Mouse (Mus musculus) heart, embryonic 13.5 days (tissue): ENCODE data around the gene Aqp5. TPM values are rescaled to one million over a fixed set of nuclear protein-coding genes. Genes with fewer than 3 reads are reported as not detected.

Source experiments
- ATAC-seq: fragments of 200-750 bp; cut with Nextera tagmentation; 2 replicates; pipeline ENCODE4 v1.8.0; 2017; ENCODE audit warnings: moderate TSS enrichment; ENCODE audit not compliant: insufficient number of reproducible peaks, low FRiP score, low TSS enrichment; ENCODE audit errors: extremely low read depth
- H3K27ac ChIP-seq: fragments of 300-500 bp; sonication (generic); replicated peaks from 2 replicates; pipeline ENCODE4 v1.5.1; 2015; ENCODE audit warnings: moderate library complexity, mild to moderate bottlenecking, inconsistent platforms
- H3K27me3 ChIP-seq: fragments of 300-500 bp; sonication (generic); replicated peaks from 2 replicates; pipeline ENCODE4 v1.6.1; 2015; ENCODE audit warnings: mild to moderate bottlenecking, inconsistent platforms
- H3K36me3 ChIP-seq: fragments of 300-500 bp; sonication (generic); 2 replicates; pipeline ENCODE4 v1.6.1; 2015; ENCODE audit warnings: mild to moderate bottlenecking, inconsistent platforms
- H3K4me1 ChIP-seq: fragments of 300-500 bp; sonication (generic); 2 replicates; pipeline ENCODE4 v1.6.1; 2015; ENCODE audit warnings: inconsistent platforms
- H3K4me2 ChIP-seq: fragments of 300-500 bp; sonication (generic); 2 replicates; pipeline ENCODE4 v1.6.1; 2015; ENCODE audit warnings: inconsistent platforms, mild to moderate bottlenecking, moderate library complexity
- H3K4me3 ChIP-seq: fragments of 300-500 bp; sonication (generic); 2 replicates; pipeline ENCODE4 v1.5.1; 2015; ENCODE audit warnings: moderate library complexity, mild to moderate bottlenecking, inconsistent platforms
- H3K9ac ChIP-seq: fragments of 300-500 bp; sonication (generic); 2 replicates; pipeline ENCODE4 v1.6.1; 2015; ENCODE audit warnings: inconsistent platforms, mild to moderate bottlenecking, moderate library complexity
- H3K9me3 ChIP-seq: fragments of 300-500 bp; sonication (generic); 2 replicates; pipeline ENCODE4 v1.6.1; 2016; ENCODE audit warnings: inconsistent platforms
- WGBS: fragments of 180-500 bp; shearing (Covaris S2); methylation state at CpG from one replicate; pipeline ENCODE4 v1.1.7; 2015; ENCODE audit warnings: mixed read lengths; 5-methylcytosine and 5-hydroxymethylcytosine counted together
- polyA plus RNA-seq: library from polyadenylated mRNA; unstranded; fragments of >200 nt; fragmentation: Nextera tagmentation; extraction: Ambion mirVana; gene quantifications from 2 replicates; pipeline ENCODE4 v1.2.1, GENCODE M21; 2015

Aqp5 gene
- polyA plus RNA-seq, 1 experiment from 2014 or later: 0.67 TPM

- peak overlapping the region; percentile 71 for H3K4me2 ChIP-seq
- H3K4me3 ChIP-seq: peak overlapping the region; percentile 49
- 3% methylated on average over 47 of the region's 54 CpGs for WGBS
- H3K27ac ChIP-seq: no peak overlapping the region
- no peak for ATAC-seq
- peaks cover 19% of the 10 kb centered on the region for H3K4me1 ChIP-seq
- H3K9me3 ChIP-seq: no peaks in the 10 kb centered on the region
- H3K27me3 ChIP-seq: peaks cover 100% of the 10 kb centered on the region
- no peaks in the 10 kb centered on the region for H3K36me3 ChIP-seq
- H3K9ac ChIP-seq: peak overlapping the region; percentile 61
Measured at GRCm38 (mm10) chr15:99583463-99584344, 6.9 kb upstream of the Aqp5 start.

GRCm38 (mm10) chr15:99584407-99585202 lies 6.0 kb upstream of the Aqp5 start:
- ATAC-seq: no peak

GRCm38 (mm10) chr15:99585741-99586140 lies 4.8 kb upstream of the Aqp5 start:
- H3K4me2 ChIP-seq: no peak overlapping the region
- peaks cover 35% of the 10 kb centered on the region for H3K4me1 ChIP-seq
- H3K4me3 ChIP-seq: no peak overlapping the region
- H3K36me3 ChIP-seq: no peaks in the 10 kb centered on the region
- no peak overlapping the region for H3K27ac ChIP-seq
- no peak overlapping the region for H3K9ac ChIP-seq
- no peaks in the 10 kb centered on the region for H3K9me3 ChIP-seq
- WGBS: 43% methylated on average over 6 of the region's 6 CpGs
- no peak for ATAC-seq
- peaks cover 100% of the 10 kb centered on the region for H3K27me3 ChIP-seq

More at GRCm38 (mm10) chr15:99584407-99585202, 6.0 kb upstream of the Aqp5 start:
- no peak overlapping the region for H3K27ac ChIP-seq
- 2% methylated on average over 24 of the region's 24 CpGs for WGBS
- H3K9ac ChIP-seq: peak overlapping the region; percentile 61; the same call in 1 of the 2 replicates
- H3K4me3 ChIP-seq: peak overlapping the region; percentile 49
- peak overlapping the region; percentile 71 for H3K4me2 ChIP-seq
- H3K27me3 ChIP-seq: peaks cover 100% of the 10 kb centered on the region
- no peaks in the 10 kb centered on the region for H3K9me3 ChIP-seq
- H3K36me3 ChIP-seq: no peaks in the 10 kb centered on the region
- H3K4me1 ChIP-seq: peaks cover 27% of the 10 kb centered on the region

- no peak overlapping the region for H3K4me3 ChIP-seq
- no peaks in the 10 kb centered on the region for H3K36me3 ChIP-seq
- H3K9me3 ChIP-seq: no peaks in the 10 kb centered on the region
- H3K4me2 ChIP-seq: no peak overlapping the region
- ATAC-seq: no peak
- no peak overlapping the region for H3K9ac ChIP-seq
- H3K4me1 ChIP-seq: peaks cover 39% of the 10 kb centered on the region
- WGBS: 79% methylated on average over 3 of the region's 3 CpGs
- peaks cover 100% of the 10 kb centered on the region for H3K27me3 ChIP-seq
- no peak overlapping the region for H3K27ac ChIP-seq
Measured at GRCm38 (mm10) chr15:99586525-99586924, 4.1 kb upstream of the Aqp5 start.

GRCm38 (mm10) chr15:99589237-99589636 lies 1.3 kb upstream of the Aqp5 start:
- peaks cover 100% of the 10 kb centered on the region for H3K27me3 ChIP-seq
- H3K4me2 ChIP-seq: no peak overlapping the region
- no peak overlapping the region for H3K4me3 ChIP-seq
- WGBS: 7% methylated on average over 9 of the region's 9 CpGs
- no peaks in the 10 kb centered on the region for H3K36me3 ChIP-seq
- no peak overlapping the region for H3K27ac ChIP-seq
- no peaks in the 10 kb centered on the region for H3K9me3 ChIP-seq
- no peak for ATAC-seq
- H3K4me1 ChIP-seq: peaks cover 30% of the 10 kb centered on the region
- no peak overlapping the region for H3K9ac ChIP-seq

GRCm38 (mm10) chr15:99589704-99590103 lies 878 bp upstream of the Aqp5 start:
- Histone ChIP-seq H3K4me1 (peaks cover 25% of the 10 kb centered on the region), H3K27me3 (peaks cover 100% of the 10 kb centered on the region), H3K9ac (no peak overlapping the region), H3K27ac (no peak overlapping the region), H3K4me3 (no peak overlapping the region), H3K4me2 (no peak overlapping the region), H3K9me3 (no peaks in the 10 kb centered on the region), H3K36me3 (no peaks in the 10 kb centered on the region)
- 20% methylated on average over 7 of the region's 7 CpGs for WGBS
- ATAC-seq: no peak

GRCm38 (mm10) chr15:99592177-99592576 lies 1.6 kb downstream of the Aqp5 start:
- Histone ChIP-seq H3K4me2 (no peak overlapping the region), H3K4me3 (no peak overlapping the region), H3K4me1 (peaks cover 23% of the 10 kb centered on the region), H3K9me3 (no peaks in the 10 kb centered on the region), H3K27me3 (peaks cover 95% of the 10 kb centered on the region), H3K9ac (no peak overlapping the region), H3K36me3 (no peaks in the 10 kb centered on the region), H3K27ac (no peak overlapping the region)
- ATAC-seq: no peak
- WGBS: 73% methylated on average over 8 of the region's 8 CpGs

GRCm38 (mm10) chr15:99592877-99593276 lies 2.3 kb downstream of the Aqp5 start:
- H3K36me3 ChIP-seq: no peaks in the 10 kb centered on the region
- no peak overlapping the region for H3K9ac ChIP-seq
- H3K4me1 ChIP-seq: peaks cover 23% of the 10 kb centered on the region
- H3K9me3 ChIP-seq: no peaks in the 10 kb centered on the region
- WGBS: 85% methylated on average over 5 of the region's 5 CpGs
- H3K27me3 ChIP-seq: peaks cover 95% of the 10 kb centered on the region
- no peak overlapping the region for H3K27ac ChIP-seq
- ATAC-seq: no peak
- H3K4me3 ChIP-seq: no peak overlapping the region
- H3K4me2 ChIP-seq: no peak overlapping the region

GRCm38 (mm10) chr15:99594951-99595350 lies 4.4 kb downstream of the Aqp5 start:
- WGBS: 66% methylated on average over 10 of the region's 10 CpGs
- Histone ChIP-seq H3K27me3 (peaks cover 94% of the 10 kb centered on the region), H3K4me2 (no peak overlapping the region), H3K4me1 (peaks cover 24% of the 10 kb centered on the region), H3K4me3 (no peak overlapping the region), H3K9me3 (no peaks in the 10 kb centered on the region), H3K27ac (no peak overlapping the region), H3K9ac (no peak overlapping the region), H3K36me3 (no peaks in the 10 kb centered on the region)
- no peak for ATAC-seq

GRCm38 (mm10) chr15:99596056-99596687 lies 5.6 kb downstream of the Aqp5 start:
- H3K4me1 ChIP-seq: peaks cover 20% of the 10 kb centered on the region
- no peak for ATAC-seq
- no peak overlapping the region for H3K27ac ChIP-seq
- under 1% methylated on average over 7 of the region's 7 CpGs for WGBS
- H3K9ac ChIP-seq: no peak overlapping the region
- no peak overlapping the region for H3K4me3 ChIP-seq
- H3K4me2 ChIP-seq: no peak overlapping the region
- no peaks in the 10 kb centered on the region for H3K9me3 ChIP-seq
- H3K36me3 ChIP-seq: no peaks in the 10 kb centered on the region
- peaks cover 94% of the 10 kb centered on the region for H3K27me3 ChIP-seq

- Histone ChIP-seq H3K4me1 (peaks cover 27% of the 10 kb centered on the region), H3K27ac (no peak overlapping the region), H3K9me3 (no peaks in the 10 kb centered on the region), H3K27me3 (peaks cover 93% of the 10 kb centered on the region), H3K36me3 (no peaks in the 10 kb centered on the region), H3K4me2 (no peak overlapping the region), H3K9ac (no peak overlapping the region), H3K4me3 (no peak overlapping the region)
- ATAC-seq: no peak
- 55% methylated on average over 7 of the region's 7 CpGs for WGBS
Measured at GRCm38 (mm10) chr15:99596841-99597240, 6.3 kb downstream of the Aqp5 start.
